Mouse (Mus musculus) urinary bladder, adult 2 months (tissue): ENCODE results near the gene Gm28230. TPM values are rescaled to one million over a fixed set of nuclear protein-coding genes. Genes with fewer than 3 reads are reported as not detected.

Experiments used
- DNase-seq: peaks from one replicate; pipeline ENCODE4 v3.0.0; 2022; ENCODE audit warnings: low spot score
- polyA plus RNA-seq: library from polyadenylated mRNA; depleted of rRNA; stranded (reverse); fragments of >200 nt; gene quantifications from 2 replicates; pipeline ENCODE4 v1.2.3, GENCODE M21; 2012

The Gm28230 gene
- polyA plus RNA-seq, 1 experiment: 10.0 TPM

DNA sequence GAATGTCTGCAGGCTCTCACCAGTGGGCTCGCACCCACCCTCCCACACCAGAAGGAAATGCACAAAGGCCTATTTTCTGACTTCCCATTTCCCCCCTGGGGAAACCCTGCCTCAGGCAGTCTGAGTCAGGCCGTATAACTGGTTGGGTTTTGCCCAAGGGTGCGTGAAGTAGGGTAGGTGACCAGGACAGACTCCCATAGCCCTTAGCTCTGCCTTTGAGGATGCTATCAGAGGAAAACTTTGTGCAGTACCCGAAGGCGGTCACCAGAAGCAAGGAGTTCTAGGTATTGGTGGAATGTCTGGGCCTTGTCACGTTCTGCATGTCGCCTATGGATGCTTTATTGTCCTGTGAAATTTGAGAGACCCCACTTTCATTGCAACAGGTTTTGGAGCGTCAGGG lies 3.6 kb upstream of the Gm28230 start:
- DNase-seq: no peak

GRCm38 (mm10) chr2:74724244-74725015 lies 2.1 kb upstream of the Gm28230 start:
- DNase-seq: no peak

- no peak for DNase-seq
Observed at GRCm38 (mm10) chr2:74725171-74725570, 1.4 kb upstream of the Gm28230 start.

- no peak for DNase-seq
Observed at GRCm38 (mm10) chr2:74726973-74727639, 578 bp downstream of the Gm28230 start.

DNA sequence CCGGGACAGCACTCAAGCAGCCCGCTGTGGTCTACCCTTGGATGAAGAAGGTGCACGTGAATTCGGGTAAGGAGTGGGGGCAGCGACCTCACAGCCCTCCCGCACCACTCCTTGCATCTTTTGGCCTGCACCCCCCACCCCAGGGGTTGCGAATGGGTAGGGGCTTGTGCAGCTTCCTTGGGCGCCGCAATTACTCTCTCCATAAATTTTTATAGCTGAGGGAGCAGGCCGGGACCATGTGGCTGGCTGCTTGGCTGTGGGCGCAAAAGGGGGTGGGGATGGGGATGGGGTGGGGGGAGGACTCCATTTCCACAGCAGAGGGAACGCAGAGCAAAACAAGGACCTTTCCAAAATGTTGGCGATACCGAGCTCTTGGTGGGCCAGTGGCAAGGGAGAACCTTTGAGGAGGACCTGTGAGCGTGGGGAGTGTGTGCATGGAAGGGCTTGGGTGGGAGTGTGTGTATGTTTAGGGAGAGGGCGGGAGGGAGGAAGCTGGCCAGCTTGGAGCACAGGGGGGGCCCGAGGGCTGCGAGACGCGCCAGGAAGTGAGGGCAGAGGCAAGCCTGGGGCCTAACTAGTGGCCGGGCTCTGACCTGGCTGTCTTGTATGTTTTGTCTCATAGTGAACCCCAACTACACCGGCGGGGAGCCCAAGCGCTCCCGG lies 1.2 kb downstream of the Gm28230 start:
- DNase-seq: no peak

DNA sequence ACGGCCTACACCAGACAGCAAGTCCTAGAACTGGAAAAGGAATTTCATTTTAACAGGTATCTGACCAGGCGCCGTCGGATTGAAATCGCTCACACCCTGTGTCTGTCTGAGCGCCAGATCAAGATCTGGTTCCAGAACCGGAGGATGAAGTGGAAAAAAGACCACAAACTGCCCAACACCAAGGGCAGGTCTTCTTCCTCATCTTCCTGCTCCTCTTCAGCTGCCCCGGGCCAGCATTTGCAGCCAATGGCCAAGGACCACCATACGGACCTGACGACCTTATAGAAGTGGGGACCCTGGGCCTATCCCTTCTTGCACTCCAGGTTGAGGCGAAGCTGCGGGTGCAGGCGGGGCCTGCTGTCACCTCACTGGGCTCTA lies 1.8 kb downstream of the Gm28230 start:
- no peak for DNase-seq

DNA sequence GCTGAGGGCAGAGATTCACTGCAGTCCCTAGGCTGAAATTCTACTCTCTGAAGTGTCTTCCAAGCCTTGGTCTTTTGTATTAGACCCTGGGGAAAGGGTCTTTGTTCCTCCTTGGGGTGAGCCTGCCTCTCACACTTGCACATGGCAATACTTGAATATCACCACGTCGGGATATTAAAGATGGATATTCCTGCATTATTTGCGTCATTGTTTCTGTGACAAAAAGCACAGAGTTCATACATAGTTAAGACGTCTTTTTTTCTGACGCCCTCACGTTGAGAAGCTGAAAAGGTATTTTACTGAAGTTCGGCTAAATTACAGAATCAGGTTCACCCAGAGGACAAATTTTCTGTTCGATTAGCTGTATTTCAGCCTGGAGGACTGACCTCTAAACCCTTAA lies 3.8 kb downstream of the Gm28230 start:
- DNase-seq: no peak

- DNase-seq: no peak
Observed at GRCm38 (mm10) chr2:74731055-74731454, 4.5 kb downstream of the Gm28230 start.

DNA sequence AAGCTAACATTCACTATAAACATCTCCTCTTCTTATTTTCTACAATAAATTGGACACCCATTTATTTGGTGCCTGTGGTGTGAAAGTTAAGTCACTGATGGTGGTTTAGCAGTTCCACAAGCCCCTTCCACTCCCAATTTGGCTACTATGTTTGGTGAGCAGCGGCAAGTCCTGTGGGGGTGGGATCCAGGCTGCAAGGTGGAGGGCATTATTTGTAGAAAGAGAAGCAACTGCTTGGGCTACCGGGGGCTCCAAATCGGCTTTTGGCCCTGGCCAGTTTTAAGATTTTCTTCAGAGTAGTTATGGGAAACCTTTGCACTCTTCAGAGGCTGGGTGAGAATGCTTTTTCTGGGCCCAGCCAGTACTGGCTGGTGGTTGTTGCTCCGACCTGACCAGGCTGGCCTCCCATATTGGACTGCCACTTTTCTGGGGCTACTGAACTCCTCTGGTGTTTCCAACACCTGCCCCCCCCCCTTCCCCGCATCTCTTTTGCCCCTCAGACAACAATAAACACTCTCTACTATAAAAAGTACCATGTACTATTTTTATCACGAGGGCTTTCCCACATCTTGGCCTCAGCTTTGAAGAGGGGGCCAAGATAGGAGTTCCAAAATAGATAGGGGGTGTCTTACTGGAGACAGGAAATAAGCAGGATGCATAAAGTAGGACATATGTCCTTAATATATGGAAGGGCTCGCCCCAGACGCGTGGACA lies 5.4 kb downstream of the Gm28230 start:
- no peak for DNase-seq

GRCm38 (mm10) chr2:74732513-74733316 lies 6.2 kb downstream of the Gm28230 start:
- DNase-seq: no peak

GRCm38 (mm10) chr2:74733317-74733661 lies 6.8 kb downstream of the Gm28230 start:
- DNase-seq: no peak

- DNase-seq: no peak
Observed at GRCm38 (mm10) chr2:74733765-74734164, 7.2 kb downstream of the Gm28230 start.

DNA sequence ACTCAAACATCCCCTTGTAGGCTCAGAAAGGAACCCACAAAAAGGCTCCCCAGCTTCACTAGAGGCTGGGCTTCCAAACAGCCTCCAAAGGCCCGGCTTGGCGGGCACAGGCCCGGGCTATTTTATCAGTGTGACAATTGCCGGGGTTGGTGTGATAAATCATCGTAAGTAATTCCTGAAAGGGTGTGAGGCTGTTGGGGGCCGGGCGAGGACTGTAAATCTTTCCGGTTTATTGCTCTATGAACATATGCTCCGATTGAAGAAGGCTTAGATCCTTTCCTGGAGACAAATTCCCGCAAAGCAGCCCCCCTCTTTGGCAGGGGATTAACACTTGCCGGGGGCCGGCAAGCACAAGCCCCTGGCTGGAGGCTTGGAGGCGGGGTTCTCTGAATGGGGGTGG lies 7.9 kb downstream of the Gm28230 start:
- DNase-seq: no peak

DNA sequence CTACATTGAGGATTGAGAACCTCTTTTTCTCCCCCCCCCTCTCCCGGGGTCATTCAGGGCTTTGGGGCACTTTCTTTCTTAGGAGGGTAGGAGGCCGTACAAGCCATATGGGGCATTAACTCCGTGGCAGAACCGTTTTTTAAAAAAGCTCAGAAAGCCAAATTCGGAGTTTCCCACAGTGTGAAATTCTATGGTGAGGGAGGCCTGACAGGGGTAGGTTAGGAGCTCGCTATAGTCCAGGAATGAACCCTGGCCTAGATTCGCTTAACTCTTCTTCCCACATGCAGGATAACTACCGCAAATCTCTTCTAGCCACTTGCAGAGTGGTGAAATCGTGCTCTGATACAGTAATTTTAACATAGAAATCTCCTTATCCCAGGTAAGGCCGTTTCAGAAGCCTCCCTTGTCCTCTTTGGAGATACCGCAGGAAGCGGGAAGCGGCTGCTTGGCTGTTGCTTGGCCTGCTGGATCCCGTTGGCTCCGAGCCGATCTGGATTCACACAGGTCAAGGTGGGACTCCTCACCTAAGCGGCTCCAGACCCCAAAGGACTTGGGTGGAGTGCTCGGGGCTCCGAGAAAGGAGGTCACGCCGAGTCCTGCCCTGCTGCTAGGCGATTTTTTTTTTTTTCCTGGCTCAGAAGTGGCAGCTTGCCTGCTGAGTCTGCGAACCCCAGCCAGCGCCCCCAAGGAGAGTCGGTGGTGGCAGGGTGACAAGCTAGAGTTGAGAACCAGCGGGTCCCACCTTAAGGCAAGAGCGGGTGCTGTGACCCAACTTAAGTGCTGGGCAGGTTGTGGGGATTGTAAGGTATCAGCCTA lies 8.7 kb downstream of the Gm28230 start:
- DNase-seq: no peak

DNA sequence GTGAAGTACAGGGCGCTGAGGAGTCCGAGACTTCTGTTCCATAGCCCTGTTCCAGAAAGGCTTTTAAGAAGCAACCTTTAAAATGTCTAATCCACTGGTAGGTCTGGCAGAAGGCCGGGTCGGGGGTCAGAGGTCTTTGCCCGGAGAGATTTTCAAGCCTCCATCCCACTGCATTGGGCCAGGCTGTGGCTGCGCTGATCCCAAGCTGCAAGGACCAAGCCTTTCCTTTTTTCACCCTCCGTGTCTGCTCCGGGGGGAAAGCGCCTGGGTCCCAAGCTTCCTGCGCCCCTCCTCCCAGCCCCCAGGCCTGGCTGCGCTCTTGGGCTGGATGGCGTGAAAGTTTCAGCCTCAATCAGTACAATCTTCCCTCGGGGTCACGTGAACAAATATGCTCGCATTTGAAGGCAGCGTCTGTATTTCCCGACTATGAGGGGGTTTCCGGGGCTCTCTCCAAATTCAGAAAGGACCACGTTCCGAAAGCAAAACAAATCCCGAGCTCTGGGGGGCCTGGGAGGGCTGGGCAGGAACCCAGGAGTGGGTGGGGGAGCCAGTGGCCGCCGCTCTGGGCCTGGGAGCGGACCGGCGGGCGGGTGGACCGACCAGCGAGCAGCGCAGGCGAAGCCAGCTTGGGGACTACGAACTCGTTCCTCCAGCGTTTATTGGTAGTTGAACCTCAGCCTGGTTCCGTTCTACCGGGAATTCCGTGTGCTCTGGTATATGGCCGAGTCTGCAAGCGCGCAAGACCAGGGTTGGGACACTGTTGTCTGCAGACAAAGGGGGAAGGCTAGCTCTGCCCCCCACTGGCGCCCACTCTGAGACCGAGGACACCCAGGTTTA lies 9.5 kb downstream of the Gm28230 start:
- no peak for DNase-seq

GRCm38 (mm10) chr2:74736688-74737577 lies 10.4 kb downstream of the Gm28230 start:
- DNase-seq: no peak

DNA sequence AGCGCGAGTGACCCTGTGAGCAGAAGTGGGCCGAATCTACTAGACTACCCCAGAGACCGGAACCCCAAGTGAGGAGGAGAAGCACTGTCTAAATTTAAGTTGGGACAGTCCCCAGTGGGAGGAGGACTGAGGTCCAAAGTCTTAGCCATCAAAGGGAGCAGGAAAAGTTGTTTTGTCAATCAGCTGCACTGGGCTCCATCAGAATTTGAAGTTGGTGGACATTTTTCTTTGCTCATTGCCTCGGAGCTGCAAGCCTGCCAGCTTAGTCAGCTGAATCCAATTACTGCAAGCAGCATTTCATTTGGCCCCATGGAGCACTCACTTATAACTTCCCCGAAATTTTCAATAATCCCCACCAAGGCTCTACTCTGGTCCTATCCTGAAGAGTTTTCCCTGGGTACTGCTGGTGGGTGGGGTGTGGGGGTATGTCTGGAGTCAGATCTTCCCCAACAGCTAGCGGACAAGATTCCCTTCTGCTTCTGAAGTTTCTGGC lies 11.1 kb downstream of the Gm28230 start:
- no peak for DNase-seq

DNA sequence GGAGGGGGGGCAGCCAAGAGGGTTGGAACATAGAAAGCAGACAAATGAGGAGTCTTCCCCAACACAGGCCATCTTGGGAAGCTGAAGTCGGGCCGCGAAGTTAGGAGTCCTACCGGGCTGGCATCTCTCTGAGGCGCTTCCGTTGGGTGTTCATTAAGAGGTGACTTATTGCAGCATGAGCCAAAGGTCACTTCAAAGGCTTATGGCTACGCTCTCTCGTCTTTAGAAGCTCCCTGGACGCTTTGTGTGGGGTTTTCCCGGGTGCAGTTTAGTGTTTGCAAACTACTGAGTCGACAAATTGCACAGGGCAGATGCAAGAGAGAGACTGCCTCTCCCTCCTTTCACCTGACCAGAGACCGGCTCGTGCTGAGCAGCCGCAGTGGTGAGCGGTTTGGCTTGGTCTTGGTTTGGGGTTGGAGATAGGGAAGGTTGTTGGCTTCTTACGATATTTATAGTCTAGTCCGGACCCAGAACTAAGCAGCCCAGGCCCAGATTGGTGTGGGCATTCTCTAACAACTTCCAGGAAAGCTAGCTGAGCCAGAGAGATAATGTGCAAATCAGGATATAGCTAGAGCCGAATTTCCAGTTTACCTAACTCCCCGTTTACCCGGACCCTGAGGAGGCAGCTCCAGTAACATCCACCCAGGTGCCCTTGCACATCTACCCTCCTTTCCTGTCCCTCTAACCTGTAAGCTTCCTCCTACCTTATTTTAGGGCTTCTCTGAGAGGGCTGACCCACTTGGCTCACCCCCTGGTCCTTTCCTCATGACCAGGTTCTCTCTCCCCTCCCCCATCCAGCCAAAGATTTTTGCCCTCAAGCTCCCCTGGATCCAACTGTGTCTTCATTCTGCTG lies 12.3 kb downstream of the Gm28230 start:
- no peak for DNase-seq
